Mouse (Mus musculus) natural killer cell, adult 2 months (primary cell): ENCODE measurements at regions not wholly inside any gene's neighbourhood (a gene's known extent, or its start where the extent isn't known, plus 50 kb on each side); places are given as distances from the start of the nearest gene placed in this dataset.
"Not testable (repeated sequence)": the region's sequence is repeated elsewhere in the genome, so short reads cannot be mapped to it uniquely, and the experiment has no call there.

Experiments
- DNase-seq, 2 experiments: peaks; one replicate each; pipeline ENCODE4 v3.0.0; 2022; ENCODE audit warnings: low spot score in 2 of 2

- no peak for DNase-seq
Observed at GRCm38 (mm10) chr10:118602922-118603321, 162.1 kb downstream of the Ifng start.

- no peak for DNase-seq
Observed at GRCm38 (mm10) chr10:118603857-118604414, 163.1 kb downstream of the Ifng start.

GRCm38 (mm10) chr10:118605156-118605821 lies 164.4 kb downstream of the Ifng start:
- DNase-seq: no peak

GRCm38 (mm10) chr10:118607418-118607817 lies 166.6 kb downstream of the Ifng start:
- DNase-seq: no peak

GRCm38 (mm10) chr10:118608376-118609145 lies 167.7 kb downstream of the Ifng start:
- no peak for DNase-seq

GRCm38 (mm10) chr10:118609157-118609556 lies 168.3 kb downstream of the Ifng start:
- no peak for DNase-seq

GRCm38 (mm10) chr10:118610868-118611461 lies 170.1 kb downstream of the Ifng start:
- DNase-seq: no peak

GRCm38 (mm10) chr10:118612091-118612490 lies 171.2 kb downstream of the Ifng start:
- DNase-seq: no peak

- DNase-seq: no peak
Observed at GRCm38 (mm10) chr10:118613056-118613695, 172.3 kb downstream of the Ifng start.

- DNase-seq: no peak
Observed at GRCm38 (mm10) chr10:118614251-118614865, 173.5 kb downstream of the Ifng start.

- DNase-seq: no peak
Observed at GRCm38 (mm10) chr10:118615131-118616020, 174.5 kb downstream of the Ifng start.

- no peak for DNase-seq
Observed at GRCm38 (mm10) chr10:118616031-118616615, 175.3 kb downstream of the Ifng start.

- DNase-seq: no peak
Observed at GRCm38 (mm10) chr10:118617291-118618044, 176.6 kb downstream of the Ifng start.

GRCm38 (mm10) chr10:118618251-118618650 lies 177.4 kb downstream of the Ifng start:
- DNase-seq: not testable (repeated sequence)

- DNase-seq: no peak
Observed at GRCm38 (mm10) chr10:118618766-118619600, 178.1 kb downstream of the Ifng start.

- no peak for DNase-seq
Observed at GRCm38 (mm10) chr10:118619601-118620000, 178.8 kb downstream of the Ifng start.

GRCm38 (mm10) chr10:118620611-118621010 lies 179.8 kb downstream of the Ifng start:
- DNase-seq: no peak

- no peak for DNase-seq
Observed at GRCm38 (mm10) chr10:118621546-118621945, 180.7 kb downstream of the Ifng start.
